Mouse (Mus musculus) gastrocnemius, postnatal 14 days (tissue): ENCODE measurements around the gene Cmip. TPM values are rescaled to one million over a fixed set of nuclear protein-coding genes. Genes with fewer than 3 reads are reported as not detected.

ENCODE experiments used
- DNase-seq: peaks from one replicate; pipeline ENCODE4 v3.0.0; 2021; ENCODE audit warnings: mixed read lengths
- intact Hi-C: fragments of 180-260 bp; cut with DNase I; formaldehyde crosslinking; loops from one replicate; pipeline ENCODE4 v1.15.1; 2025; ENCODE audit warnings: low total_unique reads
- total RNA-seq, 2 experiments: library from RNA; stranded (reverse); gene quantifications; 2 replicates each; pipeline ENCODE4 v1.2.3; 2021

The Cmip gene
- total RNA-seq, 2 experiments from 2014 or later: 16.2 to 16.4 TPM

- no peak for DNase-seq
- intact Hi-C loops: no loop called here
Measured at GRCm38 (mm10) chr8:117284768-117285484, 28.1 kb downstream of the Cmip start.

- intact Hi-C loops: no loop called here
- no peak for DNase-seq
Measured at GRCm38 (mm10) chr8:117287966-117288365, 31.1 kb downstream of the Cmip start.

GRCm38 (mm10) chr8:117289016-117289415, 32.2 kb downstream of the Cmip start:
- no peak for DNase-seq
- intact Hi-C loops: no loop called here

- DNase-seq: peak; percentile 75
- intact Hi-C loops: no loop called here
Measured at GRCm38 (mm10) chr8:117290506-117290905, 33.6 kb downstream of the Cmip start.

- DNase-seq: no peak
- intact Hi-C loops: no loop called here
Measured at GRCm38 (mm10) chr8:117292262-117292661, 35.4 kb downstream of the Cmip start.

GRCm38 (mm10) chr8:117294812-117295211, 37.9 kb downstream of the Cmip start:
- intact Hi-C loops: no loop called here
- DNase-seq: no peak

GRCm38 (mm10) chr8:117297913-117298518, 41.2 kb downstream of the Cmip start:
- intact Hi-C loops: no loop called here
- DNase-seq: peak; percentile 30

GRCm38 (mm10) chr8:117299204-117299603, 42.3 kb downstream of the Cmip start:
- intact Hi-C loops: no loop called here

GRCm38 (mm10) chr8:117300188-117300587, 43.3 kb downstream of the Cmip start:
- no peak for DNase-seq
- intact Hi-C loops: no loop called here

More at GRCm38 (mm10) chr8:117299204-117299603, 42.3 kb downstream of the Cmip start:
- no peak for DNase-seq

- intact Hi-C loops: no loop called here
- DNase-seq: no peak
Measured at GRCm38 (mm10) chr8:117301457-117302041, 44.7 kb downstream of the Cmip start.

- no peak for DNase-seq
- intact Hi-C loops: no loop called here
Measured at GRCm38 (mm10) chr8:117302072-117302471, 45.2 kb downstream of the Cmip start.

- peak; percentile 42 for DNase-seq
- intact Hi-C loops: no loop called here
Measured at GRCm38 (mm10) chr8:117303666-117304065, 46.8 kb downstream of the Cmip start.

GRCm38 (mm10) chr8:117305405-117305804, 48.5 kb downstream of the Cmip start:
- DNase-seq: no peak
- intact Hi-C loops: no loop called here

- intact Hi-C loops: no loop called here
- DNase-seq: no peak
Measured at GRCm38 (mm10) chr8:117306756-117307155, 49.9 kb downstream of the Cmip start.

- intact Hi-C loops: no loop called here
- no peak for DNase-seq
Measured at GRCm38 (mm10) chr8:117307221-117307620, 50.4 kb downstream of the Cmip start.

- intact Hi-C loops: no loop called here
- DNase-seq: no peak
Measured at GRCm38 (mm10) chr8:117308303-117309095, 51.6 kb downstream of the Cmip start.

GRCm38 (mm10) chr8:117309653-117310274, 52.9 kb downstream of the Cmip start:
- intact Hi-C loops: no loop called here
- no peak for DNase-seq

- intact Hi-C loops: no loop called here
- DNase-seq: no peak
Measured at GRCm38 (mm10) chr8:117310961-117311561, 54.2 kb downstream of the Cmip start.

- intact Hi-C loops: no loop called here
- DNase-seq: peak; percentile 54
Measured at GRCm38 (mm10) chr8:117314308-117314953, 57.6 kb downstream of the Cmip start.
